Mouse (Mus musculus): ENCODE measurements around the gene Kcnq4. TPM values are rescaled to one million over a fixed set of nuclear protein-coding genes. Genes with fewer than 3 reads are reported as not detected.

Gene Kcnq4
- polyA plus RNA-seq, 1 experiment from 2014 or later: 5.0 TPM

DNA sequence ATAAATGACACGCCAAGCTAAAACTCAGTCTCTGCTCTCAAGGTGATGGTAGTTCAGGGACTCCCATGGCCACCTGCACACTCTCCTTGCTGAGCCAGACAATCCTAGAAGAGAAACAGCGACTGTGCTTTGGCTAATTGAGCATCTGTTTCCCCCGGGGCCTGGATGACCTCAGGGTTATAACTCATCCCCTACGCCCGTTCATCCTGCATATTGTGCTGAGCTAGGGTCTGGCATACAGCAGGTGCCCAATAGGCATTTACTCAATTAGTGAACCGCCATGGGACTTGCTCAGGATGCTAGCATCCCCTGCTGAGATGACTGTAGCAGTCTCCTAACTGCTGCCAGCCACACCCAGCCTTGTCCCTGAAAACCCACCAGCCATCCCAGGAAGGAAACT lies 61.1 kb downstream of the Kcnq4 start:
- no peak overlapping the region for H3K27ac ChIP-seq
- H3K4me2 ChIP-seq (replicated peaks): no peak overlapping the region
- H3K27me3 ChIP-seq: no peaks in the 10 kb centered on the region
- no peak overlapping the region for H3K4me3 ChIP-seq
- H3K4me1 ChIP-seq: no peaks in the 10 kb centered on the region
- H3K9me3 ChIP-seq (replicated peaks): no peaks in the 10 kb centered on the region
- WGBS: 42% methylated on average over 6 of the region's 6 CpGs
- H3K36me3 ChIP-seq: no peaks in the 10 kb centered on the region
- ATAC-seq (ENCODE audit: low FRiP score): peak; percentile 29; the same call in 1 of the 2 replicates
- no peak overlapping the region for H3K9ac ChIP-seq

DNA sequence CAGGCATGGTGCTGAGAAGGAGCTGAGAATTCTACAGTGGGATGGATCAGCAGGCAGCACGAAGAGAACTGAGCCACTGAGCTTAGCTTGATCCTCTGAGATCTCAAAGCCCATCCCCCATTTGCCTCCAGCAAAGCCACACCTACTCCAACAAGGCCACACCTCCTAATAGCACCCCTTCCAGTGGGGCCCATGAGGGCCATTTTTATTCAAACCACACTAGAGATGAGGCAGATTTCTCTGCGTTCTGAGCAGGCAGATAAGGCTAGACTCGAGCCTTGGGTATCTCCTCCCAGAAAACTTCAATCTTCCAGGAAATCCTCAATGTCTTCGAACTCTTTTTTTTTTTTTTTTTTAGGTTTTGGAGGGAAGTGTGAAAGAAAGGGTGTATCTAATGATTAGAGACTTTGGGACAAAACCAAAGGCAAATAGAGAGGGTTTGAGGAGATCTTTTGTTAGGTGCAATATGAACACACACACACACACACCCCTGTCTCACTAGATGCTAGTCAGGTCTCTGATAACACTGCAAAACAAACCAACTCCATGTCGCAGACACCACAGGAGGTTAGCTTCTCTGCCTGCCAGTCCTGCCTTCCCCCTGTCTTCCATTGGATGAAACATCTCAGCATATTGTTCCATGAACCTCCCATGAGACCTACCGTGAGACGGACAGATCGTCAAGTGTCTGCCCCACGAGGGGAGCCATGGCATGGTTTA lies 65.0 kb downstream of the Kcnq4 start:
- no peak overlapping the region for H3K27ac ChIP-seq
- 45% methylated on average over 9 of the region's 9 CpGs for WGBS

DNA sequence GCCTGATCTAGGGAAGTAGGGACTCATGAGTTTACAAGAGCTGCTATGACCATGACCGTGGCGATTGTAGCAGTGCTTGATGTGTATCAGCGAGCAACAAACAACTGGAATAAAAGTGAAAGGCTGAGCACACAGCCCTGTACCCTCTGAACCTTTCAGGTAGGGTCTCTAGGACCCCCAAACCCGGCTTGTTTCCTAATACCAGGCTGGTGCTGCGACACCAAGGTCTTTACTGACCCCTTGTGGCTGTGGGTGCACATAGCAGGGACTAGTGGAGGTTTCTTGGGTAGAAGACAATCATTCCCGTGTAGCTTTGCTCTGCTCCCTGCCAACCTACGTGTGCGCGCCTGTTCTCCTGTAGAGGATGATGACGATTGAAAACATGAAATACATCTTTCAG lies 66.2 kb downstream of the Kcnq4 start:
- WGBS: 34% methylated on average over 10 of the region's 10 CpGs
- no peaks in the 10 kb centered on the region for H3K4me1 ChIP-seq
- no peak overlapping the region for H3K4me3 ChIP-seq
- no peak overlapping the region for H3K4me2 ChIP-seq (replicated peaks)
- ATAC-seq (ENCODE audit: low FRiP score): 0 out of 2 replicates have a peak, but pooled peaks have one; percentile 16
- no peak overlapping the region for H3K27ac ChIP-seq
- no peaks in the 10 kb centered on the region for H3K9me3 ChIP-seq (replicated peaks)
- no peak overlapping the region for H3K9ac ChIP-seq
- H3K36me3 ChIP-seq: no peaks in the 10 kb centered on the region
- H3K27me3 ChIP-seq: no peaks in the 10 kb centered on the region

More for the DNA sequence above, 65.0 kb downstream of the Kcnq4 start:
- Histone ChIP-seq H3K9ac (no peak overlapping the region), H3K4me1 (no peaks in the 10 kb centered on the region), H3K27me3 (no peaks in the 10 kb centered on the region), H3K4me3 (no peak overlapping the region), H3K36me3 (no peaks in the 10 kb centered on the region), H3K4me2 (replicated peaks) (no peak overlapping the region), H3K9me3 (replicated peaks) (no peaks in the 10 kb centered on the region)
- no peak for ATAC-seq (ENCODE audit: low FRiP score)

DNA sequence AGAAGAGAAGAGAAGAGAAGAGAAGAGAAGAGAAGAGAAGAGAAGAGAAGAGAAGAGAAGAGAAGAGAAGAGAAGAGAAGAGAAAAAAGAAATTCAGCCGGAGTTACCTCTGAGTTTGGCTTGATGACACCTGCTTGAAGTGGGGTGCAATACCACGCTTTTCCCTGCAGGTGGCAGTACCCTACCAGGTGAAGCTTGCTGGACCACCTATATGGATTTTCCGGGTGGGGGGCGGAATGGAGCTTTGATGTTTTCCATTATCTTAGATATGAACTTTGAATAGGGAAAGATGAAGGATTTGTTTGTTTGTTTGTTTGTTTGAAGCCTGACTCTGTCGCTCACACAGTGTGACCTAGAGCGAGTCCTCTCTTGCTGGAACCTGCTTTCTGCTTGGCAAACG lies 67.5 kb downstream of the Kcnq4 start:
- no peak for ATAC-seq (ENCODE audit: low FRiP score)
- Histone ChIP-seq H3K4me1 (no peaks in the 10 kb centered on the region), H3K27ac (no peak overlapping the region), H3K4me2 (replicated peaks) (no peak overlapping the region), H3K9ac (no peak overlapping the region), H3K27me3 (no peaks in the 10 kb centered on the region), H3K36me3 (no peaks in the 10 kb centered on the region), H3K4me3 (no peak overlapping the region), H3K9me3 (replicated peaks) (no peaks in the 10 kb centered on the region)
- 53% methylated on average over 7 of the region's 7 CpGs for WGBS

DNA sequence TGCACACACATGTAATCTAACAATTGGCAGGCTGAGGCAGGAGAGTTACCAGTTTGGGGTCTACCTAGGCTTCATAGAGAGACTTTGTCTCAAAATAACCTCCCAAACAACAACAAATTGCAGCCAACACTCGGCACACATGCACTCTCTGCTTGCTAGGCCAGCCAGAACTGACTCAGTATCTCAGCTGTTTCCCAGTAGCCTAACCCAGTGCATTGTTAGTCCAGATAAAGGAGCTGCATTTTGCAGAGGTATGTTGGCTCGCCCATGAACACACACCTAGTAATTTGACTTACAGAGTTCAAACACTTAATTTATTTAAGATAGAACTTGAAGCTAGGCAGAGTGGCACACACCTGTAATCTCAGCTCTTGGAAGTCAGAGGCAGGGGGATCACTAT lies 72.8 kb downstream of the Kcnq4 start:
- Histone ChIP-seq H3K4me3 (no peak overlapping the region), H3K27ac (no peak overlapping the region), H3K4me1 (no peaks in the 10 kb centered on the region), H3K9me3 (replicated peaks) (no peaks in the 10 kb centered on the region), H3K36me3 (no peaks in the 10 kb centered on the region), H3K9ac (no peak overlapping the region), H3K27me3 (peaks cover 3% of the 10 kb centered on the region; the same call in 1 of the 2 replicates), H3K4me2 (replicated peaks) (no peak overlapping the region)
- 71% methylated on average over 2 of the region's 2 CpGs for WGBS
- no peak for ATAC-seq (ENCODE audit: low FRiP score)

DNA sequence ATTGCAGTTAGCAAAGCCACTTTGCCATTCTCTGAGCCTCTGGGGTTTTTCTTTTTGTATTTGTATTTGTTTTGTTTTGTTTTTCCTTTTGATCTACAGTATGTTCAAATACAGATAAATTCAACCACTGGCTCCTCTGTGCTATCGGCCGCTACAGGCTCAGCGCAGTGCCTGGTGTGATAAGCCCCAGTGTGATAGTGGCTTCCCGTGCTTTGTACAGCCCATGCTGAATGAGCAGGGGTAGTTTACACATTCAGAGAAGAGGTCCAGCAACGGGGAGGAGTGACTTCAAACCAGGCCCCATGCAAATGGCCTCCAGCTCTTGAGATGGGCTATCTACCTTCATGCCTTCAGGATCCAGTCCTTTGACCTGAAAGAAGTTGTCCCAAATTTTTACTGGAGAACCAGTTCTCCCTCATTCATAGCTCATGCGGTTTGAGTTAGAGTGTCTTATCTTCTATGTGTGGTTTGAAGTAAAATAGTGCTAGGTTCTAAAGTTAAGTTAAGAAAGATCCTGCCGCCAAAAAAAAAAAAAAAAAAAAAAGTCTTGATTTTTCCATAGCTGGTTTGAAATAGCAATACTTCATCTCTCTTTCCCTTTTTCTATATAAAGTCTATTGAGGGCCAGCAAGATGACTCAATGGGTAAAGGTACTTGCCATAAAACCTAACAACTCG lies 73.5 kb downstream of the Kcnq4 start:
- H3K4me2 ChIP-seq (replicated peaks): no peak overlapping the region
- no peak overlapping the region for H3K4me3 ChIP-seq
- peaks cover 7% of the 10 kb centered on the region; the same call in 1 of the 2 replicates for H3K27me3 ChIP-seq
- 77% methylated on average over 8 of the region's 8 CpGs for WGBS
- no peak for ATAC-seq (ENCODE audit: low FRiP score)
- no peak overlapping the region for H3K27ac ChIP-seq
- H3K4me1 ChIP-seq: no peaks in the 10 kb centered on the region
- no peaks in the 10 kb centered on the region for H3K9me3 ChIP-seq (replicated peaks)
- no peak overlapping the region for H3K9ac ChIP-seq
- no peaks in the 10 kb centered on the region for H3K36me3 ChIP-seq

DNA sequence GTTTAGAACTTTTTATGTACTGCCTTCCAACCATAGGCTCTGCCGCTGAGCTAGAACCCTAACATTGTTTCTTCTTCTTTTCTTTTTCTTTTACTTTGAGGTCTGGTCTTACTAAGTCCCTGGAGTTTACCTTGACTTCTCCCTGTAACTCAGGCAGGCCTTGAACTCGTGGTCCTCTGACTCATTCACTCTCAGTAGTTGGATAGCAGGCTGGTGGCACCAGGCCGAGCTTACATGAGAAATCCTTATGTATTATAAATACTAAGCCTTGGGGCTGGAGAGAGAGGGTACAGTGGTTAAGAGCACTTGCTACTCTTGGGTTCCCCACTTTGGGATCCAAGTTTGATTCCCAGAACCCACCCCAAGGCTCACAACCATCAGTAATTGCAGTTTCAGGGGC lies 74.8 kb downstream of the Kcnq4 start:
- Histone ChIP-seq H3K9ac (no peak overlapping the region), H3K36me3 (no peaks in the 10 kb centered on the region), H3K27ac (no peak overlapping the region), H3K4me3 (no peak overlapping the region), H3K9me3 (replicated peaks) (no peaks in the 10 kb centered on the region), H3K27me3 (peaks cover 16% of the 10 kb centered on the region), H3K4me1 (no peaks in the 10 kb centered on the region), H3K4me2 (replicated peaks) (no peak overlapping the region)
- no peak for ATAC-seq (ENCODE audit: low FRiP score)
- WGBS: 85% methylated on average over 3 of the region's 3 CpGs

DNA sequence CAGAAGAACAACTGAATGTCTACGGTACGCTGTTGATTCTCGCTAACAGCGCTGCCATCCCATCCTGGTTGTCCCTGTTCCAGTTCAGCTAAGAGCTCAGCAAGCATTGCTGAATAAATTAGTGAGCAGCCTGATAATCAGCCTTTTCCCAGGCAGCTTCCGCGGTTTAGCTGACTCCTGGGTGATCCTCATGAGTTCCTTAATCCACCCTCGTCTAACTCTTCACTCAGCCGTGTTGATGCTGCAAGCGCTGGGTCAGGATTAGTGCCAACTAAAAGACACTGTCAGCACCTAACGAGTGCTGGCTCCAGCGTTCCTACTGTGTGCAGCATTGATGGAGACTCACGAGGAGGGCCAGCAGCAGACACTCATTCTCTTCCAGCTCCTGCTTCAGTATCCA lies 77.4 kb downstream of the Kcnq4 start:
- H3K27me3 ChIP-seq: peaks cover 40% of the 10 kb centered on the region
- no peak for ATAC-seq (ENCODE audit: low FRiP score)
- H3K4me1 ChIP-seq: peaks cover 13% of the 10 kb centered on the region
- 56% methylated on average over 12 of the region's 12 CpGs for WGBS
- H3K4me3 ChIP-seq: no peak overlapping the region
- no peak overlapping the region for H3K27ac ChIP-seq
- no peaks in the 10 kb centered on the region for H3K9me3 ChIP-seq (replicated peaks)
- no peaks in the 10 kb centered on the region for H3K36me3 ChIP-seq
- no peak overlapping the region for H3K4me2 ChIP-seq (replicated peaks)
- H3K9ac ChIP-seq: no peak overlapping the region

DNA sequence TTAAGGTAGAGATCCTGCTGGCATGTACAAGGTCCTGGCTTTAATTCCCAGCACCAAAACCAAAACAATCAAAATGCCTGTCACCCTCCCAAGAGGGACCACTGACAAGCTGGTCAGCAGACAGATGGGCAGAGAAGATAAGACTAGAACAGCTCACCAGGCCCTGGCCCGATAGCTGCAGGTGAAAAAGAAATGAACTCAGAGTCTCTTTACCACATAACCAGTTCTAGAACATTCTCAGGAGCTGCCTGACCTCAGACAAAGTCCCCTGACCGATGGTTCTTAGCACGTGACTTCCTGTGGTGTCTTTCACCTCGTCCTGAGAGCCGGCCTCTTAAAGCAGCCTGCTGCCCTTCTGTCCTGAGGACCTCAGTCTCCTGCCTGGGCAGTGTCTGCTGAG lies 78.8 kb downstream of the Kcnq4 start:
- no peak overlapping the region for H3K4me3 ChIP-seq
- no peaks in the 10 kb centered on the region for H3K36me3 ChIP-seq
- WGBS: 76% methylated on average over 5 of the region's 5 CpGs
- H3K4me1 ChIP-seq: peaks cover 13% of the 10 kb centered on the region
- H3K9ac ChIP-seq: no peak overlapping the region
- H3K27ac ChIP-seq: no peak overlapping the region
- no peaks in the 10 kb centered on the region for H3K9me3 ChIP-seq (replicated peaks)
- no peak overlapping the region for H3K4me2 ChIP-seq (replicated peaks)
- H3K27me3 ChIP-seq: peaks cover 49% of the 10 kb centered on the region
- ATAC-seq (ENCODE audit: low FRiP score): no peak

DNA sequence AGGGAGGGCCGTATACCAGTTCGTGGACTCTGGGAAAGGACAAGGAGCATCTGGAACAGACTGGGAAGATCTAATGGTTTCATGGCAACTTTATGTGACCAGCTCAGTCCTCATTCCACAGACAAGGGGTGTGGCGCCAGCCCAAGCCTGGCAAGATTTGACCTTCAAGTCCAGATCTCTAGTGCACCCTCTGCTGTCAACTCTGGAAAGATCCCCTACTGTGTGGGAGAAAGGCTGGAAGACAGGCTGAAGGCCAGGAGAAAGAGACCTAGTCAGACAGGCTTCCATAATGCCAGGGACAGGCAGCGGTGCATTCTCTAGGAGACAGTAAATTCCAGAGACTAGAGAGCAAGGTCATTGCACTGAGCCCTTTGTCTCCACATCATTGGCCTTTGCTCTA lies 79.9 kb downstream of the Kcnq4 start:
- H3K4me3 ChIP-seq: no peak overlapping the region
- peaks cover 49% of the 10 kb centered on the region for H3K27me3 ChIP-seq
- no peak for ATAC-seq (ENCODE audit: low FRiP score)
- H3K4me2 ChIP-seq (replicated peaks): no peak overlapping the region
- 88% methylated on average over 4 of the region's 4 CpGs for WGBS
- H3K9ac ChIP-seq: no peak overlapping the region
- H3K36me3 ChIP-seq: no peaks in the 10 kb centered on the region
- H3K4me1 ChIP-seq: peaks cover 13% of the 10 kb centered on the region
- H3K9me3 ChIP-seq (replicated peaks): no peaks in the 10 kb centered on the region
- H3K27ac ChIP-seq: no peak overlapping the region

DNA sequence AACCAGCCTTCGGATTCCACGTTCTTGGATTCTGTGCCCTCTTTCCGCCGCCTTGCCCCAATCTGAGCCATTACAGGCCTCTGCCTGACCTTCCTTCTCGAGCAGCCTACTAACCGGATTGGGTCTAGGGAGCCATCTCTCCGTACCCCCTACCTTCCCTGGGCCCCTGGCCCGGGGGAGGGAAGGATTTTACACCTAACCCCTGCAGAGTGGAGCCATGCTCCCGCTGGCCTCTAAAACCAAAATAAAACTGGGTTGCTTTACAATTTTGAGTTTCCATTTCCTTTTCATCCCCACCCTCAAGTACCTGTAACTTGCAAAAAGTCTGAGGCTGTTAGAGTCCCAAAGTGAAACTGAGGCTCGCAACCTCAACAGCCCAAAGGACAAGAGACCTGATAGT lies 80.9 kb downstream of the Kcnq4 start:
- Histone ChIP-seq H3K36me3 (no peaks in the 10 kb centered on the region), H3K4me1 (peaks cover 13% of the 10 kb centered on the region), H3K4me2 (replicated peaks) (peak overlapping the region; percentile 95), H3K9me3 (replicated peaks) (no peaks in the 10 kb centered on the region), H3K27me3 (peaks cover 49% of the 10 kb centered on the region), H3K27ac (no peak overlapping the region), H3K4me3 (peak overlapping the region; percentile 51), H3K9ac (peak overlapping the region; percentile 52)
- ATAC-seq (ENCODE audit: low FRiP score): 0 out of 2 replicates have a peak, but pooled peaks have one; percentile 8
- WGBS: 11% methylated on average over 10 of the region's 10 CpGs

DNA sequence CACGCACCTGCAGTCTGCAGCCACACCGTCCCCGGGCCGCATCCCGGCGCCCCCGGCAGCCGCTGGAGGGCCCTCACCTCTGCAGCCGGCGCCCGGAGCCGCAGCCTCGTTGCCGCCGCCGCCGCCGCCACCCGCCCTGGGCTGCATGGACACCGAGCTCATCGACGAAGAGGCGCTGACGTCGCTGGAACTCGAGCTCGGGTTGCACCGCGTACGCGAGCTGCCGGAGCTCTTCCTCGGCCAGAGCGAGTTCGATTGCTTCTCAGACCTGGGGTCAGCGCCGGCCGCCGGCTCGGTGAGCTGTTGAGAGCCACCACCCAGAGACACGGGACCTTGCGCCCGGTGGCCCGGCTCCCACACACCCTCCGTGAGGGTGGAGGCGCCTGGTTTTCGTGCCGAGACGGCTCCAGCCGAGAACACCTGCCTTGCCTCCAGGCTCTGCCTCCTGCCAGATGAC lies 81.3 kb downstream of the Kcnq4 start:
- no peaks in the 10 kb centered on the region for H3K36me3 ChIP-seq
- H3K4me1 ChIP-seq: peaks cover 13% of the 10 kb centered on the region
- H3K9ac ChIP-seq: peak overlapping the region; percentile 52
- peak overlapping the region; percentile 95 for H3K4me2 ChIP-seq (replicated peaks)
- under 1% methylated on average over 50 of the region's 50 CpGs for WGBS
- H3K9me3 ChIP-seq (replicated peaks): no peaks in the 10 kb centered on the region
- no peak overlapping the region for H3K27ac ChIP-seq
- peak overlapping the region; percentile 51 for H3K4me3 ChIP-seq
- peak; percentile 53 for ATAC-seq (ENCODE audit: low FRiP score)
- H3K27me3 ChIP-seq: peaks cover 49% of the 10 kb centered on the region
